Mouse (Mus musculus) stomach, postnatal 0 days (tissue): ENCODE results near the gene Tada2a.

ENCODE experiments used
- CTCF ChIP-seq: IDR thresholded peaks from 2 replicates; pipeline ENCODE4 v1.5.1; 2016; ENCODE audit warnings: antibody characterized with exemption, low read depth, mild to moderate bottlenecking, moderate library complexity
- EP300 ChIP-seq: optimal IDR thresholded peaks from 2 replicates; pipeline ENCODE3; 2016; ENCODE audit warnings: antibody characterized with exemption

DNA sequence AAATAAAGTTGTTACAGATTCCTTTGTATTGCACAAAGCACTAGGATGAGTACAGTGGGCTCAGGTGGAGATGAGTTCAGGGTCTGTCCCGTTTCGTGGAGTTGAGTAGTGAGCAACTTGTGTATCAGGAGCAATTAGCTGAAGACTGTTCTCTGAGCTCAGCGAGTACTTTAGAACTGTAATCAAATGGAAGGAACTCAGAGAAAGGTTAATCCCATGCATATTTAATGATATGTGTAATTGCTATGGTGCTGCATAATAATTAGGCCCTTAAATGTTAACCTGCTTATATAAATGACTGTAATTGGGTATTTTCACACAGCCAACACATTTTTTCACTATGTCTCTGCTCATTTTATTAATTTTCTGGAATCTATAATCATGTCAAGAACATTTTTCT is 7.1 kb upstream of the Tada2a start:
- TF ChIP-seq CTCF (no peak), EP300 (no peak)
